Mouse (Mus musculus): Measurements from ENCODE around the gene Nmnat3.

GRCm38 (mm10) chr9:98311316-98311965 is 24.2 kb downstream of the Nmnat3 start:
- no peak for TF ChIP-seq EP300 (optimal IDR thresholded peaks at IDR 0.05)
- no peak for TF ChIP-seq CTCF (IDR thresholded peaks at IDR 0.05; ENCODE audit: low read depth)

Data from stomach, postnatal 0 days (tissue).